Mouse (Mus musculus) CH12.LX (cell line): ENCODE results near the gene Stxbp3. TPM values are rescaled to one million over a fixed set of nuclear protein-coding genes. Genes with fewer than 3 reads are reported as not detected.

Experiments
- DNase-seq: peaks from one replicate; pipeline ENCODE4 v3.0.0-alpha.2; 2013; ENCODE audit errors: extremely low read depth
- H3K27ac ChIP-seq: 2 replicates; pipeline ENCODE4 v1.5.1; 2012; ENCODE audit warnings: low read depth, mild to moderate bottlenecking, control low read depth, moderate library complexity; ENCODE audit not compliant: insufficient read depth
- H3K27me3 ChIP-seq: replicated peaks from 2 replicates; pipeline ENCODE3; 2012; ENCODE audit warnings: inconsistent platforms
- H3K36me3 ChIP-seq, 2 experiments: replicated peaks in 1 of 2; 2 replicates each; pipeline versions ENCODE3 to v1.6.1; 2012; ENCODE audit warnings: inconsistent platforms in 1 of 2, low read length in 1 of 2, mild to moderate bottlenecking in 1 of 2, mixed read lengths in 1 of 2, moderate library complexity in 1 of 2; ENCODE audit not compliant: control insufficient read depth in 1 of 2, insufficient read depth in 1 of 2
- H3K4me1 ChIP-seq, 2 experiments: 2 replicates each; pipeline ENCODE4 v1.6.1; 2012; ENCODE audit warnings: inconsistent platforms in 1 of 2, moderate library complexity in 1 of 2; ENCODE audit not compliant: insufficient read depth in 2 of 2, control insufficient read depth in 1 of 2
- H3K4me2 ChIP-seq: 2 replicates; pipeline ENCODE4 v1.6.1; 2012; ENCODE audit warnings: low read depth, mild to moderate bottlenecking, control low read depth; ENCODE audit not compliant: poor library complexity, insufficient read depth, severe bottlenecking
- H3K4me3 ChIP-seq, 3 experiments: fragments of 150-350 bp in 1 of 3; sonication (generic) in 1 of 3; replicated peaks in 1 of 3; 2 replicates each; pipeline versions ENCODE3 to v1.5.1; 2011 to 2012; ENCODE audit warnings: low read depth in 2 of 3, low read length in 2 of 3, mild to moderate bottlenecking in 2 of 3, moderate library complexity in 2 of 3, control low read depth in 1 of 3, improper control_type of control experiment in 1 of 3, inconsistent platforms in 1 of 3, mixed read lengths in 1 of 3; ENCODE audit not compliant: poor library complexity in 1 of 3
- H3K79me2 ChIP-seq: replicated peaks from 2 replicates; pipeline ENCODE4 v1.6.1; 2012; ENCODE audit warnings: mild to moderate bottlenecking, moderate library complexity; ENCODE audit not compliant: control insufficient read depth, poor library complexity, insufficient read depth, severe bottlenecking; ENCODE audit errors: extremely low read depth
- H3K9ac ChIP-seq: 2 replicates; pipeline ENCODE4 v1.6.1; 2012; ENCODE audit warnings: low read depth, mild to moderate bottlenecking, control low read depth, moderate library complexity; ENCODE audit not compliant: insufficient read depth
- H3K9me3 ChIP-seq: replicated peaks from 2 replicates; pipeline ENCODE3; 2012; ENCODE audit warnings: low read length, inconsistent platforms, mixed read lengths
- CHD2 ChIP-seq: IDR thresholded peaks from 2 replicates; pipeline ENCODE4 v1.6.1; 2011; ENCODE audit warnings: low read length, improper control_type of control experiment
- E2F4 ChIP-seq: IDR thresholded peaks from 2 replicates; pipeline ENCODE4 v1.6.1; 2011; ENCODE audit warnings: low read depth, low read length, improper control_type of control experiment; ENCODE audit not compliant: insufficient replicate concordance
- ELF1 ChIP-seq: IDR thresholded peaks from 2 replicates; pipeline ENCODE4 v1.6.1; 2014; ENCODE audit warnings: low read depth, mild to moderate bottlenecking, inconsistent platforms, low read length, improper control_type of control experiment
- ETS1 ChIP-seq: conservative IDR thresholded peaks from 2 replicates; pipeline ENCODE4 v1.6.1; 2012; ENCODE audit warnings: low read depth, mild to moderate bottlenecking, inconsistent platforms, low read length, improper control_type of control experiment, moderate library complexity
- GABPA ChIP-seq: IDR thresholded peaks from 2 replicates; pipeline ENCODE4 v1.6.1; 2012; ENCODE audit warnings: low read depth, low read length, improper control_type of control experiment, inconsistent platforms; ENCODE audit not compliant: insufficient replicate concordance
- JUN ChIP-seq: IDR thresholded peaks from 2 replicates; pipeline ENCODE4 v1.6.1; 2011; ENCODE audit warnings: low read depth, mild to moderate bottlenecking, low read length, improper control_type of control experiment, moderate library complexity; ENCODE audit not compliant: insufficient read depth
- KAT2A ChIP-seq: IDR thresholded peaks from 2 replicates; pipeline ENCODE4 v1.6.1; 2012; ENCODE audit warnings: low read length, improper control_type of control experiment, inconsistent platforms; ENCODE audit not compliant: insufficient replicate concordance
- MAX ChIP-seq: IDR thresholded peaks from 2 replicates; pipeline ENCODE4 v1.6.1; 2011; ENCODE audit warnings: low read length, improper control_type of control experiment
- MAZ ChIP-seq: IDR thresholded peaks from 2 replicates; pipeline ENCODE4 v1.6.1; 2012; ENCODE audit warnings: low read depth, mild to moderate bottlenecking, inconsistent platforms, low read length, improper control_type of control experiment, moderate library complexity
- MXI1 ChIP-seq: IDR thresholded peaks from 2 replicates; pipeline ENCODE4 v1.6.1; 2011; ENCODE audit warnings: mild to moderate bottlenecking, low read depth, low read length, improper control_type of control experiment
- NRF1 ChIP-seq: IDR thresholded peaks from 2 replicates; pipeline ENCODE4 v1.6.1; 2014; ENCODE audit warnings: low read depth, mild to moderate bottlenecking, inconsistent platforms, low read length, improper control_type of control experiment, moderate library complexity
- PAX5 ChIP-seq: IDR thresholded peaks from 2 replicates; pipeline ENCODE4 v1.6.1; 2012; ENCODE audit warnings: low read length, inconsistent platforms, mixed read lengths
- POLR2A ChIP-seq: IDR thresholded peaks from 2 replicates; pipeline ENCODE4 v1.6.1; 2011; ENCODE audit warnings: low read depth, mild to moderate bottlenecking, improper control_type of control experiment, low read length
- RCOR1 ChIP-seq: conservative IDR thresholded peaks from 2 replicates; pipeline ENCODE4 v1.6.1; 2012; ENCODE audit warnings: low read depth, mild to moderate bottlenecking, inconsistent platforms, low read length, improper control_type of control experiment
- SIN3A ChIP-seq: IDR thresholded peaks from 2 replicates; pipeline ENCODE4 v1.6.1; 2012; ENCODE audit warnings: low read length, improper control_type of control experiment, inconsistent platforms
- SMC3 ChIP-seq: IDR thresholded peaks from 2 replicates; pipeline ENCODE4 v1.6.1; 2011; ENCODE audit warnings: low read depth, low read length, improper control_type of control experiment
- TBP ChIP-seq: conservative IDR thresholded peaks from 2 replicates; pipeline ENCODE4 v1.6.1; 2011; ENCODE audit warnings: low read depth, low read length, improper control_type of control experiment
- TCF12 ChIP-seq: IDR thresholded peaks from 2 replicates; pipeline ENCODE4 v1.6.1; 2014; ENCODE audit warnings: low read depth, mild to moderate bottlenecking, inconsistent platforms, low read length, improper control_type of control experiment
- USF1 ChIP-seq: IDR thresholded peaks from 2 replicates; pipeline ENCODE4 v1.6.1; 2014; ENCODE audit warnings: low read depth, mild to moderate bottlenecking, inconsistent platforms, low read length, improper control_type of control experiment
- USF2 ChIP-seq: conservative IDR thresholded peaks from 2 replicates; pipeline ENCODE4 v1.6.1; 2011; ENCODE audit warnings: low read depth, low read length, improper control_type of control experiment
- ZC3H11A ChIP-seq: IDR thresholded peaks from 2 replicates; pipeline ENCODE4 v1.6.1; 2012; ENCODE audit warnings: low read depth, mild to moderate bottlenecking, inconsistent platforms, low read length, improper control_type of control experiment
- ZKSCAN1 ChIP-seq: IDR thresholded peaks from 2 replicates; pipeline ENCODE4 v1.6.1; 2012; ENCODE audit warnings: low read depth, inconsistent platforms, low read length, improper control_type of control experiment, borderline replicate concordance
- ZMIZ1 ChIP-seq: IDR thresholded peaks from 2 replicates; pipeline ENCODE4 v1.6.1; 2012; ENCODE audit warnings: low read depth, mild to moderate bottlenecking, inconsistent platforms, low read length, improper control_type of control experiment
- dilution Hi-C: fragments of 300-500 bp; cut with MboI; formaldehyde crosslinking; loops from 2 replicates; pipeline ENCODE4 v1.14.3; 2020; ENCODE audit warnings: low sequenced_read_pairs; ENCODE audit not compliant: extremely low pct_unique_long_range_greater_than_20kb, extremely low pct_ligation_motif_present
- in situ Hi-C: fragments of 300-500 bp; cut with MboI; formaldehyde crosslinking; loops from 3 replicates; pipeline ENCODE4 v1.14.3; 2019; ENCODE audit warnings: low sequenced_read_pairs, low pct_ligation_motif_present, low pct_unique_long_range_greater_than_20kb, mixed read lengths
- polyA plus RNA-seq: library from polyadenylated mRNA; unstranded; fragments of >175 nt; gene quantifications from 2 replicates; pipeline ENCODE4 v1.2.1, GENCODE M21; 2012; ENCODE audit warnings: low read depth; ENCODE audit not compliant: insufficient read length
- total RNA-seq, 2 experiments: library from RNA; depleted of rRNA; stranded (reverse); fragments of 300-350 nt in 1 of 2; fragments of >200 nt in 1 of 2; gene quantifications; 2 replicates each; pipeline ENCODE4 v1.2.3; 2012 to 2014

Stxbp3 gene
- total and polyA plus RNA-seq, 3 experiments, result 12.1 to 21.5 (median 14.4) TPM

DNA sequence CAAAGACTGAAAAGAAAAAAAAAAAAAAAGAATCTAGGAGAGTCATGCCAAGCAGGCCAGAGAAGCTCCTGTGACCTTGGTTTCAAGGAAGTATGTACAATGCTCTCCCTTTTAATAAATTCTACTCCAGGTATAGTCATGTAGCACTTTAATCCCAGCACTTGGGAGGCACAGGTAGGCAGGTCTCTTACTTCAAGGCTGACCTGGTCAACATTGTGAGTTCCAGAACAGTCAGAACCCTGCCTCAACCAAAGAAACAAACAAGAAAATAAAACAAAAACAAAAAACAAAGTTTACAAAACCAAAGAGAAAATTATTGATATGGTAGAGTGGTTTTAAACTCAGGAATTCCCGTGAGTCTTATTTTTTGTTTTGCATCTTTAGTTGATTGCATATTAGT, 49.6 kb upstream of the Stxbp3 start, which contains the start of gene Fndc7:
Gene Fndc7, minus strand, starts transcription at position 101 of the 400 bp plus-strand sequence.
- Histone ChIP-seq H3K9ac (no peak within 1 kb of the TSS), H3K4me3 (no peak within 1 kb of the TSS), H3K9me3 (no peaks in the 10 kb centered on the region), H3K79me2 (no peaks in the 10 kb centered on the region), H3K36me3 (no peaks in the 10 kb centered on the region), H3K27ac (no peak within 1 kb of the TSS), H3K4me1 (peaks cover 13 to 42% of the 10 kb centered on the region in 2 experiments), H3K4me2 (peak within 1 kb of the TSS; percentile 10; the same call in 1 of the 2 replicates), H3K27me3 (no peaks in the 10 kb centered on the region)
- no peak for DNase-seq
- in situ Hi-C loops (no loop called here), dilution Hi-C loops (no loop called here)
- TF ChIP-seq SIN3A, result no peak
- no peak for TF ChIP-seq GABPA
- no peak for TF ChIP-seq KAT2A
- TF ChIP-seq ELF1, result no peak
- no peak for TF ChIP-seq SMC3
- no peak for TF ChIP-seq ZKSCAN1
- TF ChIP-seq RCOR1, result no peak
- TF ChIP-seq TCF12, result no peak
- no peak for TF ChIP-seq PAX5
- no peak for TF ChIP-seq JUN
- TF ChIP-seq USF2, result no peak
- TF ChIP-seq MAX, result no peak
- no peak for TF ChIP-seq MAZ
- no peak for TF ChIP-seq ZMIZ1
- no peak for TF ChIP-seq MXI1
- no peak for TF ChIP-seq NRF1

DNA sequence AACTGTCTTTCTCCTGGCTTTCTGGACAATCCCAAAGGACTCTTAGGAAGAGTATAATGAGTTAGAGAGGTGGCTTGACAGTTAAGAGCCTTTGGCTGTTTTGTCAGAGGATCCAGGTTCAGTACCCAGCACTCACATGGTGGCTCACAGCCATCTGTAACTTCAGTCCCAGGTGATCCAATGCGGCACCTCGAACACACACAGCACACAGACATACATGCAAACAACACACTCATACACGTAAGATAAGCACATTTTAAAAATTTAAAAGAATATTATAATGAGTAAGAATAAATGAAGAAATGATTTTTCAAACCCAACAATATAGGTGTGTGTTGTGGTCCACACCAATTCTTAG, 47.3 kb upstream of the Stxbp3 start:
- Histone ChIP-seq H3K36me3 (no peaks in the 10 kb centered on the region), H3K27me3 (no peaks in the 10 kb centered on the region), H3K79me2 (no peaks in the 10 kb centered on the region), H3K4me1 (peaks cover 18 to 62% of the 10 kb centered on the region in 2 experiments), H3K9me3 (no peaks in the 10 kb centered on the region), H3K4me2 (peak overlapping the region; percentile 63), H3K9ac (peak overlapping the region; percentile 2; the same call in 1 of the 2 replicates), H3K4me3 (no peak overlapping the region), H3K27ac (no peak overlapping the region)
- TF ChIP-seq E2F4 (no peak), ETS1 (no peak), PAX5 (no peak), ELF1 (no peak), MAZ (no peak), ZMIZ1 (no peak), TCF12 (no peak), CHD2 (no peak), NRF1 (no peak), USF1 (no peak), MAX (no peak), KAT2A (no peak), POLR2A (no peak), TBP (no peak), ZC3H11A (no peak)
- in situ Hi-C loops (no loop called here), dilution Hi-C loops (no loop called here)
- DNase-seq, result no peak
